Mouse (Mus musculus) kidney, postnatal 4 days (tissue): ENCODE results near the gene Ccdc78.

Experiments
- DNase-seq, 2 experiments: peaks; one replicate each; pipeline ENCODE4 v3.0.0; 2021; ENCODE audit warnings: mixed read lengths in 2 of 2

Ccdc78 gene

DNA sequence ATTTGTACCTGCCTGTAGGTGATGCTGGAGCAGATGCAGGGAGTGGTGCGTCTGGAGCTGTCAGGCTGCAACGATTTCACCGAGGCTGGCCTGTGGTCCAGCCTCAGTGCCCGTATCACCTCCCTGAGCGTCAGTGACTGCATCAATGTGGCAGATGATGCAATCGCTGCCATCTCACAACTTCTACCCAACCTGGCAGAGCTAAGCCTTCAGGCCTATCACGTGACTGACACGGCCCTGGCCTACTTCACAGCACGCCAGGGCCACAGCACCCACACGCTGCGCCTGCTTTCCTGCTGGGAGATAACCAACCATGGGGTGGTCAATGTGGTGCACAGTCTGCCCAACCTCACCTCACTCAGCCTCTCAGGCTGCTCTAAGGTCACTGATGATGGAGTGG lies 31.3 kb downstream of the Ccdc78 start:
- no peak for DNase-seq

DNA sequence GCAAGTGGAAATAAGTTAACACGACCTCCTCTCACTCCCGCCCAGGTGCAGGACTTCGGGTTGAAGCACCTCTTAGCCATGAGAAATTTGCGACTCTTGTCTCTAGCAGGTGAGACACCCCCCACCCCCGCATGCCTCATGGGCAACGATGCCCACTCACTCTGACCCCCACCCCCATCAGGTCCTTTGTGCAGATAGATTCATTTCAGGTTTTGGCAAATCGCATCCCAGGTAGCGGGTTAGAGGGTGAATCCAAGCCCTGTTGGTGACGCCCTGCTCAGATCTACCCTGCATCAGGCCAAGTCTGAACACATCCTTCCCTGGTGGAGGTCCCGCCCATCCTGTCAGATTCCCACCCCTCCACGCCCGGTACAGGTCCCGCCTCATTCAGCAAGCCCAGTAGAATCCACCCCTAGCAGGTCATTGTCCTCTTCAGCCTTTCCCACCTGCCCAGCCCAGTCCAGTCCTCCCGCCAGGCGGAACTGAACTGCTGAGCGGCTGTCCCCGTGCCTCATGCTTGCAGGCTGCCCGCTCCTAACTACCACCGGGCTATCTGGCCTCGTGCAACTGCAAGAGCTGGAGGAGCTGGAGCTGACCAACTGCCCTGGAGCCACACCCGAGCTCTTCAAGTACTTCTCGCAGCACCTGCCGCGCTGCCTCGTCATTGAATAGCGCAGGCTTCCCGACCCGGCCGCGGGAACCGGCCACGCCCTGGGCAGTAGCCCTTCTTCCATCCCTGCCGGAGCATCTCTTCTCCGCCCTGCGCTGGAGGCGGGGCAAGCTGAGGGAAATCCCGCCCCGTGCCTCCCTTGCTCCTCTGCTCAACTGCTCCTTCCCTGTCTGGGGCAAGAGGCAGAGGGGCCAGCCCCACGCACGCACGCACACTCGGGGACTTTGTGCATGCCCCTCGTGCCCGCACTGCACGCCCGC lies 32.7 kb downstream of the Ccdc78 start:
- DNase-seq = peak in 1 of 2 experiments; percentile 33

DNA sequence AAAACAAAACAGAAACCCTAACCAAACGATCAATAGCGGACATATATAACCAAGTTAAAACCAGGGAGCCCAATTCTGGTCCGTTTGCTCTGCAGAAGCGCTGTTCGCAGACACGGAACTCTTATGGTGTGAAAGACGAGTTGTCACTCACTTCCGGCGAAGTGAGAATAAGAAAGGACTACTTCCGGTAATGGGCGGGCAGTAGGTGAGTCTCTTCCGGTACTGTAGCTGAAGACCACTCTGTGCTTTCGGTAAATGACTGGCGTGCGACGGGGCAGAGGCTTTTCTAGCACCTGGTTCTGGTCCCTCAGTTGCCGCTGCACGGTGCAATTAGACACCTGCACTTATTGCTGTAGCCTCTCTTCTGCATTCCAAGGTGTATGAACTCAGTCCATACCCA lies 37.1 kb downstream of the Ccdc78 start, which contains the start of gene Wdr24:
Gene Wdr24, plus strand, starts transcription at position 176 of the 400 bp plus-strand sequence.
- peak; percentile 75 to 83 for DNase-seq

DNA sequence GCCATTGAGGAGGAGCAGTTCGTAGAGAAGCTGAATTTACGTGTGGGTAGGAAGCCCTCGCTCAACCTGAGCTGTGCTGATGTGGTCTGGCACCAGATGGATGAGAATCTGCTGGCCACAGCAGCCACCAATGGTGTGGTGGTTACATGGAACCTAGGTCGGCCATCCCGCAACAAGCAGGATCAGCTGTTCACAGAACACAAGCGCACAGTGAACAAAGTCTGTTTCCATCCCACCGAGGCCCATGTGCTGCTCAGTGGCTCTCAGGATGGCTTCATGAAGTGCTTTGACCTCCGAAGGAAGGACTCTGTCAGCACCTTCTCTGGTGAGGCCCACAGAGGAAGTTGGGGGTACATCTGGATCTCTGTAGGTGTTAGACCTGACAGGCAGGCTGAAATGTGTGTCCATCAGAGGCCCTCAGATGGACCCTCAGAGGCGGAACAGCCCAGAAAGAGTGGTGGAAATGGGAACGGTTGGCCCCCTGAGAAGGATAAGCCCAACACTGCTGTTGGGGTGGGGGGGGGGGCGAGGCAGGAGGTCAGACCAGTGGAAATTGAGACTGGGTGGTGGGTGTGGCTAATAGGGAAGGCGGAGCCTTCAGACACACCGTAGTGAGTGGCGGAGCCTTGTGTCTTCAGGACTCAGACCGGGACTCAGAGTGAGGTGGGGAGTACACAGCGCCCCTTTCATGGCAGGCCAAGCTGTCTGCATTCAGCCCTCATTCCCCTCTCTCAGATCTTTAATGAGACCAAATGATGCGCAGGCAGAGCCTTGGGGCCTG lies 38.2 kb downstream of the Ccdc78 start:
- DNase-seq = peak in 1 of 2 experiments; percentile 2

DNA sequence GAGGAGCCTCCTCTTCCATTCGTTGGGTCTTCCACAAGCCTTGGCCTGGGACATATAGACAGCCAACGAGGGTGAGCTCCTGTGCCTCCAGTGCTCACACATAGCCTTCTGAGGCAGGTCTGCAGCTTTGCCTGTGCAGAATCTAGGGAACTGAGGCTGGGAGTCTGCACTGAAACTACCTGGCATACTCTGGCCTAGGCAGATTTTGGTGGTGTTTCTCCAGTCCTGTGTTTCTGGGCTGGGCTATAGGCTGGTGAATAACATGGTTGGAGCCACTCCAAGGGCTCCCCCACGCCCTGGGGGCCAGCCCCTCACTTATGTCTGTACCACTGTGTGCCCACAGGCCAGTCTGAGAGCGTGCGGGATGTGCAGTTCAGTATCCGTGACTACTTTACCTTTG lies 38.9 kb downstream of the Ccdc78 start:
- DNase-seq = no peak

DNA sequence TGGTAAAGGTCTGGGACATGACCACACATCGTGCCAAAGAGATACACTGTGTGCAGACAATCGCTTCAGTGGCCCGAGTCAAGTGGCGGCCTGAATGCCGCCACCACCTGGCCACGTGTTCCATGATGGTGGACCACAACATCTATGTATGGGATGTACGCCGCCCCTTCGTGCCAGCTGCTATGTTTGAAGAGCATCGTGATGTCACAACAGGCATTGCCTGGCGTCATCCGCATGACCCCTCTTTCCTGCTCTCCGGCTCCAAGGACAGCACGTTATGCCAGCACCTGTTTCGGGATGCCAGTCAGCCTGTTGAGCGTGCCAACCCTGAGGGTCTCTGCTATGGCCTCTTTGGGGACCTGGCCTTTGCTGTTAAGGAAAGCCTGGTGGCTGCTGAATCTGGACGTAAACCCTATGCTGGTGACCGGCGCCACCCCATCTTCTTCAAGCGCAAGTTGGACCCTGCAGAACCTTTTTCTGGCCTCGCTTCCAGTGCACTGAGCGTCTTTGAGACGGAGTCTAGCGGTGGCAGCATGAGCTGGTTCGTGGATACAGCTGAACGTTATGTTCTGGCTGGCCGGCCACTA lies 39.7 kb downstream of the Ccdc78 start:
- no peak for DNase-seq

DNA sequence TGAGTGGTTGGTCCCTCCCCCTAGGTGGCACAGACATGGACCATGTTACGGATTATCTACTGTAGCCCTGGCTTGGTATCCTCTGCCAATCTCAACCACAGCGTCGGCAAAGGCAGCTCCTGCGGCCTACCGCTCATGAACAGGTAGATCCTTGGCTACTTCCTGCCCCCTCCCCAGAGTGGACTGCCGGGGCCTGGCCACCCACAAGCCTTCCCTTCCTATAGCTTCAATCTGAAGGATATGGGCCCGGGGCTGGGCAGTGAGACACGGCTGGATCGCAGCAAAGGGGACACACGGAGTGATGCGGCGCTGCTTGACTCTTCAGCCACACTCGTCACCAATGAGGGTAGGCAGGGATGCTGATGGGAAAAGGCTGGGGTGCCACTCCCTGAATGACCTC lies 40.6 kb downstream of the Ccdc78 start:
- no peak for DNase-seq

DNA sequence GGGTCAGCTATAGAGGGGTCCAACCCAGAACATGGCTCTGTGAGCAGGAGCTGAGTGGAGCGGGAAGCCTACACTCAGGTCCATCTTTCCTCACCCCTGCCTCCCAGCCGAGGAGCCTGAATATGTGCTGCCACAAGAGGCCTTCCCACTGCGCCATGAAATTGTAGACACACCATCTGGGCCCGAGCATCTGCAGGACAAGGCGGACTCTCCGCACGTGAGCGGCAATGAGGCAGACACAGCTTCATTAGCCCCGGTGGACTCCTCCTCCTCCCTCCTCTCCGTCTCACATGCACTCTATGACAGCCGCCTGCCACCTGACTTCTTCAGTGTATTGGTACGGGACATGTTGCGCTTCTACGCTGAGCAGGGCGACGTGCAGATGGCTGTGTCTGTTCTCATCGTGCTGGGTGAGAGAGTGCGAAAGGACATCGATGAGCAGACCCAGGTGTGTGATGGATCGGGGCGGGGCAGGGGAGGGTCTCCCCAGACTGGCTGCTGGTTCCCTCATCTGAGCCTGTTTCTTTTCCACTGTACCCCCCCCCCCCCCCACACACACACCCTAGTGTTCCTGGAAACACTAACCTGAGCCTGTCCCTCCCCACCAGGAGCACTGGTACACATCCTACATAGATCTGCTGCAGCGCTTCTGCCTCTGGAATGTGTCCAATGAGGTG lies 41.3 kb downstream of the Ccdc78 start:
- DNase-seq = no peak

DNA sequence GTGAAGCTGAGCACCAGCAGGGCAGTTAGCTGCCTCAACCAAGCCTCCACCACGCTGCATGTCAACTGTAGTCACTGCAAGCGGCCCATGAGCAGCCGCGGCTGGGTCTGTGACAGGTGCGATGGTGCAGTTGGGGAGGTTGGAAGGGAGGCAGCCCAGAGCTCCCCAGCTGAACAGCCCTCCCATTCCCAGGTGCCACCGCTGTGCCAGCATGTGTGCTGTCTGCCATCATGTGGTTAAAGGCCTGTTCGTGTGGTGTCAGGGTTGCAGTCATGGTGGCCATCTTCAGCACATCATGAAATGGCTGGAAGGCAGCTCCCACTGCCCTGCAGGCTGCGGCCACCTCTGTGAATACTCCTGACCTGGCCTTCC lies 41.8 kb downstream of the Ccdc78 start:
- peak in 1 of 2 experiments; percentile 28 for DNase-seq

DNA sequence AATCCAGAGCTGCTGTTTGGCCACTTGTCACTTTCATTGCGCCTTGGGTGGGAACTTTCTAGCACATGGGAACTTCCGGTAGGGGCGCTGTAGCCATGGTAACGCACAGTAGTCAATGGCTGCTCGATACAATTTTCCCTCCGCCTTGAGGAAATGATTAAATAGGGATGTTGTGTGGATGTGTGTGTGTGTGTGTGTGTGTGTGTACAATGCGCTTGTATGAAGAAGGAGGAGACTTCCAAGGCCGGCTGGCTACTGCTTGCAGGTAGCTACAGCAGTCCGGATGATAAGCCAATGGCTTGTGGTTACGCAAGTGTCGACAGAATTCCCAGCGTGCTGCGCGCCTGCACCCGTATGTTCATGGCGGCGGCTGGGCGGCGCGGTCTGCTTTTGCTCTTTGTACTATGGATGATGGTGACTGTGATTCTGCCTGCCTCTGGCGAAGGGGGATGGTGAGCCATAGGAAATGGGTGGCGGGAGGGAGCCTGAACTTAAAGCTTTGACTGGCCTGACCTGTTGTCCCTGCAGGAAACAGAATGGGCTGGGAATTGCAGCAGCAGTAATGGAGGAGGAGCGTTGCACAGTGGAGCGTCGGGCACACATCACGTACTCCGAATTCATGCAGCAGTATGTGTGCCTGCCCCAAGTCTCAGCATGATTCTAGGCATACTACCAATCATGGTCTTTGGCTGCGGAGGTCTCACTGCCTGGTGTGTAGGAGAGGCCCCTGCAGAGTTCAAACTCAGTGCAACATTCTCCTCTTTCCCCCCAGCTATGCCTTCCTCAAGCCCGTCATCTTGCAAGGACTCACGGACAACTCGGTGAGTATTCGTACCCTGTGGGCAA lies 42.6 kb downstream of the Ccdc78 start, which contains the start of gene Jmjd8:
Gene Jmjd8, plus strand, starts transcription at position 156 of the 846 bp plus-strand sequence.
- DNase-seq = peak; percentile 84 to 90

DNA sequence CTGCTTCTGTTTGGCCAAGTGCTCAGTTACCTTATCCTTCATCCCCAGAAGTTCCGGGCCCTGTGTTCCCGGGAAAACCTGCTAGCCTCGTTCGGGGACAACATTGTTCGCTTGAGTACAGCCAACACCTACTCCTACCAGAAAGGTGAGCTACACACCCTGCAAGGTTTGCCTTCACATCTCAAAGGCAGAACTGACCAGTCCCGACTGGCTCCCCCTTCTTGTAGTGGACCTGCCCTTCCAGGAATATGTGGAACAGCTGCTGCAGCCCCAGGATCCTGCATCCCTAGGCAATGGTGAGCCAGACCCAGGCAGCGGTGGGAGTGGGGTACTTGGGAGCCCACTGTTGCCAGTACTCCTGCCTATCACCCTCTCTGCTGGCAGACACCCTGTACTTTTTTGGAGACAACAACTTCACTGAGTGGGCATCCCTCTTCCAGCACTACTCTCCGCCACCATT lies 43.2 kb downstream of the Ccdc78 start:
- peak in 1 of 2 experiments; percentile 31 for DNase-seq

DNA sequence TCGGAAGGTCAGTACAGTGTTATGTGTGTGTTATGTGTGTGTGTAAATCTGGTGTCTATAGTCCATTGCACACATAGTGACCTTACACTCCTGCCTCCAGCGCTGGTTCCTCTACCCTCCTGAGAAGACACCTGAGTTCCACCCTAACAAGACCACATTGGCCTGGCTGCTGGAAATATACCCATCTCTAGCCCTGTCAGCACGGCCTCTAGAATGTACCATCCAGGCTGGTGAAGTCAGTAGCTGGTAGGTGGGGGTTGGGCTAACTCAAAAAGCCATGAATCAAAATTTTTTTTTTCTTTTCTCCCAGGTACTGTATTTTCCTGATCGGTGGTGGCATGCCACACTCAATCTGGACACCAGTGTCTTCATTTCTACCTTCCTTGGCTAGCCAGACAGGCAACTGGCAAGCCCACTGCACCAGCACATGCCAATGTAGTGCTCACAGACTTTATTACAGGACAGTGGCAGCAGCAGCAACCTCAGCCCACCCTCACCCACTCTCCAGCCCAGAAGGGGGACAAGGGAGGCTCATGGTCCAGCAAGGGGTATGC lies 43.9 kb downstream of the Ccdc78 start:
- no peak for DNase-seq

DNA sequence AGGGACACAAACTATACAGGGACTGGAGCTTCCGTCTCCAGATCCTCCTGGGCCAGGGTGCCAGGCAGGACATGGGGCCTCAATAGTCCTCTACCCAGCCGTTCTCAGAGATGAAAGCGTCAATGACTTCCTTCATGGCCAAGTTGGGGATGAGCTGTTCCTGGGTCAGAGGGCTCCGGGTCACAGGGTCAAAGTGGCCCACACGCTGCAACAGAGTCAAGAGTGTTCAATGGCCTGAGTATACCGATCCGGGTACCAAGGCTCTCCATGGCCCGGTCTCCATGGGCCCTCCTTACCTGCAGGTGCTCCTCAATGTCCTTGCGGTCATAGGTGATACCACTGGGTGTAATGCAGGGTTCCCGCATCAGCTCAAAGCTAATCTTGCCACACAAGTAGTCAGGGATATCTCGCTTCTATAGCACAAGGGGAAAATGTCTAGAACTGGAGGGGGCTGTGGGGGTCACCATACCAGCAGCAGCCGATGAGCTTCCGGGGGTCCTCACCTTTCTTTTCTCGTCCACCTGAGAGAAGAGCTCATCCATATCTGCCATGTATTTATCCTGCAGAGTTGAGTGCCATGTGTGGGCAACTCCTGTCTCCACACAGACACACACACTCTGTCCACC lies 44.5 kb downstream of the Ccdc78 start:
- DNase-seq = no peak

DNA sequence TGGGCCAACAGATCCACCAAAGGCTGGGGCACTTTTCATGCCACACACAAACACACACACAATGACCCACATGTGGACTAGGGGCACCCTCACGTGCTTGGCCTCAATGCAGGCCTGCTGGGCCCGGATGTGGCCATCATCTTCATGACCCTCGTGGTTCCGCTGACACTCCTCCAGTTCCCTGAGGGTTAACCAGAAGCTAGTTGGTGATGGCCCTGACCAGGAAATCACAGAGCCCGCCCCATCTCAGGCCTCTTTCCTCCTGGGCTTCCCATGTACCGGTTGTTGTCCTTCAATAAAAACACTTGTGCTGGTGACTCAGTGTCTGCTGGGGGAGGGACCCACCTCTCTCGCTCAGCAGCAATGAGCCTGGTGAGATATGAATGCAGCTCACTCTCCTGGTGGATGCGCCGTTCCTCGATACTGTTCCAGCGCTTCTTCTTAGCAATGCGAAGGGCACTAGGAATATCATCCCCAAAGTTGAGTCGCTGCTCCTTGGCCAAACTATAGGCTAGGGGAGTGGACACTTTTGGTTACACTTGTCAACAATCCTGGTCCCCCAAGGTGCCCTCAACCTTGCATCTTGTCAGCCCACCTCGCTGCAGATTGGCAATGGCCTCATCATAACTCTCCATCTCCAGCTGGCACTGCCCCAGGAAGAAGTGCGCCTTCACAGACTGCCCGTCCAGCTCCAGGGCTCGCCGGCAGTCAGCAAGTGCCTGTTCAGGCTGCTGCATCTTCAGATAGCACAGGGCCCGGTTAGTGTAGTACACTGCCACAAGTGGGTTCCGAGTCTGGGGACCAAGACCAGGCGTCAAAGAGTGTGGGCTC lies 45.3 kb downstream of the Ccdc78 start:
- peak; percentile 41 to 51 for DNase-seq

DNA sequence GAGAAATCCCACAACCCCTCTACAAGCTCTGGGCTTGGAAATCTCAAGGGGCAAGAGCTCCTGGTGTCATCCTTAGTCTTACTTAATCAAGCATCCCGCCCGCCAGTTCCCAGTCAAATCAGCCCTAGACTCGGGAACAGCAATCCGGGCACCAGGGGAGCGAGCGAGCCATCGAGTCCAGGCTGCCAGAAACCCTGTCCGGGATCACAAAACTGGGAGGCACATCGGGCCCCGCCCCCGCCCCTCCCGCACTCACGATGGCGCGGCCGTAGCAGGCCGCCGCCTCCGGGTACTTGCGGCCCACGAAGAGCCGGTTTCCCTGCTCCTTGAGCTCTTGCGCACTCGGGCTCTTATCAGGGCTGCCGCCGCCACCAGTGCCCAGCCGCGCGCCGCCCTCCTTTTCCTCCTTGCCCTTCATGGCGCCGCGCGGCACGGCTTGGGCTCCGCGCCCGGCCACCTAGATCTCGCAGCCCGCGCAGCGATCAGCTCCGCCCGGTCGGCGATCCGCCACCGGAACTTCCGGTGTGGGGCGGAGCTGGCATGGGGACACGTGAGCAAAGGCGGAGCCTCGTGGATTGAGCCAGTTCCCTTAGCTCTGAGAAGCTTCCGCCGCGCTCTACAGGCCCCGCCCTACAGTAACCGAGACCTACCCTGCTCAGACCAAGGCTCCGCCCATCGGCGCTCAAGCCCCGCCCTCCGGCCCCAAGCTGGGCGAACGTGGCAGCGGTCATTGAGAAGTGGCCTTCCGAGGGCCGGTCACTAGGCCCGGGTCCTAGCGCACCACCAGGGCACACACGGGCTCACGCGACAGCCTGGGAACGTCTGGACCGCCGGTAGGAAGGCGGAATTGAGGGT lies 46.3 kb downstream of the Ccdc78 start:
- DNase-seq = peak; percentile 100

DNA sequence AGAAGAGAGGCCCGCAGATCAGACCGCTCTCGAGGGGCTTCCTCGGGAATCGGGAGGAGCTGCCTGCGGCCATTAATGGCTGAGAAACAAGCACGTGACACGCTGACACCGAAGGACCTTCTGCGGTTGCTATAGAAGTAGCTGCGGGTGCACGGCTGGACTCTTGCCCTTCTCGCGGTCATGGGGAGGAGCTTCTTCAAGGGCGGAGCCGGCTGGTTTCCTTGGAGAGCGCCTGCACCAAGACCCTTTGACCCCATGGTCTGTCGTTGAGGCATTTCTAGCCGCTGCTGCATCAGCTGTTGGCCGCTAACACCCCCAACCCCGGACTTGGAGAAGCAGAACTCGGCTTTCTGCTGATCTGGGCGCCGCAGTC lies 46.9 kb downstream of the Ccdc78 start, which contains the start of gene Stub1:
Gene Stub1, minus strand, starts transcription at position 114 of the 373 bp plus-strand sequence.
- peak; percentile 95 to 97 for DNase-seq

DNA sequence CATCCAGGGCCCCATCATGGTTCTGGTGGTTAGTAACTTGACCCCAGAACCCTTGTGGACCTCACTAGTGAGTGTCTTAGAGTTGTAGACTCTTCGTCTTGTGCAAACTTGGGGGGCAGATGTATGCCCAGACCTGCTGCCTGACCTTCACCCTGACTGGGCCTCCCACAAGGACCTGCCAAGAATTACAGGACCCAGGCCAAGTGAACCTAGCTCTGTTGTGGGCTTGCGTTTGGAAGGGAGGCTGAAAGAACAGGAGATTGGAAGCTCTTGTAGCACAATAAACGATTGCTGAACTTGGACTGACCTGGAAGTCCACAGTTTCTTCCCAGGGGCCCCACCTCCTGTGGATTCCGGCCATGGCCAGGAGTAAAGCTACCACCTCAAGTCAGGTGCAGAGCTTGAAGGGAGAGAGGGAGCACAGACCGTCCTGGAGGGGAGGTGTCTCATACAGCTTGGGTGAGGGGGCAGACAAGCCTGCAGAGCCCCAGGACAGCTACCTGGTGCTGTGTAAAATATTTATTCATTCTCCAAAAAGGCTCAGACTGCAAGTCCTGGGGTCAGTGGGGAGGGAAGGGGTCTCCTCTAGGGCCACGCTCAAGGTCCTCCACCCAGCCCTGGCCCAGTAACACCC lies 47.7 kb downstream of the Ccdc78 start:
- peak in 1 of 2 experiments; percentile 41 for DNase-seq

DNA sequence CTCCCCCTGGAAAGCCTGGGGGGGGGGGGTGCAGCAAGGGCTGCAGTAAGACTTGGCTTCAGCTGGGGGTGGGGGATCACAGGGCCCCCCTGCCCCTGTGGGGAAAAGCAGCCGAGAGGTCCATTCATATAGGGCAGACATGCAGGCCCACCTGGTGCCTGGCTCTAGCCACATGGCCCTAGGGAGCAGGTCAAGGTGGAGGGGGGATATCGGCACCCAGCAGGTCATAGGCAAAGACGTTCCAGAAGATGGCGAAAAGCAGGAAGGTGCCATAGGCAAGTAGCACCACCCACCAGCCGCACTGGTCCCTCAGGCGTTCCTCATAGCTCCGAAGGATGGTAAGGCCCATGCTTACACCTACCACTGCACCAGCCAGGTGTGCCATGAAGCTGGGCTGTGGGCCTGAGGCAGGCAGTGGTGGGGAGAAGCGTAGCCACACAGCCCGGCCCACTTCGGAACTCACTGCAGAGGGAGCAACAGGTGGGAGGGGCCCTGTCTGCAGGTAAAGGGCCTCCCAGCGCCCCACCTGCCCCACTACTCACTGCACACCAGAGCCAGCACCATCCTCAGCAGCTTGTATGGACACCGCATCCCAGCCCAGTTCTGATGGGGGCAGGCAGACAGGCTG lies 48.3 kb downstream of the Ccdc78 start:
- DNase-seq = peak in 1 of 2 experiments; percentile 13
